Mouse (Mus musculus) left cerebral cortex, adult 8-10 months (tissue): ENCODE results near the gene Olfr776. TPM values are rescaled to one million over a fixed set of nuclear protein-coding genes. Genes with fewer than 3 reads are reported as not detected.
"Not testable (repeated sequence)": the region's sequence is repeated elsewhere in the genome, so short reads cannot be mapped to it uniquely, and the experiment has no call there.

ENCODE experiments used
- DNase-seq, 2 experiments: peaks; one replicate each; pipeline ENCODE4 v3.0.0; 2022; ENCODE audit warnings: low spot score in 2 of 2
- total RNA-seq, 4 experiments: library from RNA; stranded (reverse); gene quantifications; 2 replicates each; pipeline ENCODE4 v1.2.4; 2022

Gene Olfr776
- not detected for total RNA-seq

- DNase-seq: no peak
These were observed at the start of gene Olfr776 for GRCm38 (mm10) chr10:129258827-129259226. Olfr776 (plus strand) TSS chr10:129259127.

GRCm38 (mm10) chr10:129230737-129231136 lies 28.2 kb upstream of the Olfr776 start:
- DNase-seq: no peak

- DNase-seq: no peak
These were observed 23.0 kb upstream of the Olfr776 start, which contains the start of gene Olfr774 for GRCm38 (mm10) chr10:129235904-129236303. Olfr774 (plus strand) TSS chr10:129236204.

- DNase-seq: no peak
These were observed 10.8 kb upstream of the Olfr776 start, which contains the start of gene Olfr775 for GRCm38 (mm10) chr10:129248112-129248511. Olfr775 (plus strand) TSS chr10:129248412.

GRCm38 (mm10) chr10:129271081-129271535 lies 12.2 kb downstream of the Olfr776 start, which contains the start of gene Olfr777:
Olfr777 (minus strand) TSS chr10:129271485.
- no peak for DNase-seq

GRCm38 (mm10) chr10:129312973-129313372 lies 54.0 kb downstream of the Olfr776 start:
- DNase-seq: not testable (repeated sequence)

- DNase-seq: not testable (repeated sequence)
These were observed 54.6 kb downstream of the Olfr776 start for GRCm38 (mm10) chr10:129313521-129313920.

Other genes with a start within 250 kb of the Olfr776 start
- not detected for gene Olfr763, start 248.3 kb upstream of the Olfr776 start, total RNA-seq
- gene Olfr764-ps1, start 219.2 kb upstream of the Olfr776 start, total RNA-seq: not detected
- not detected for gene Olfr765, start 209.1 kb upstream of the Olfr776 start, total RNA-seq
- not detected for gene Olfr766-ps1, start 190.2 kb upstream of the Olfr776 start, total RNA-seq
- not detected for gene Olfr767, start 176.2 kb upstream of the Olfr776 start, total RNA-seq
- not detected for gene Olfr768, start 159.8 kb upstream of the Olfr776 start, total RNA-seq
- gene Olfr769, start 141.3 kb upstream of the Olfr776 start, total RNA-seq: not detected
- gene Olfr770, start 120.1 kb upstream of the Olfr776 start, total RNA-seq: not detected
- gene Olfr771, start 94.4 kb upstream of the Olfr776 start, total RNA-seq: not detected
- gene Olfr772, start 81.2 kb upstream of the Olfr776 start, total RNA-seq: not detected
- not detected for gene Olfr773, start 71.7 kb upstream of the Olfr776 start, total RNA-seq
- gene Olfr774, start 22.9 kb upstream of the Olfr776 start, total RNA-seq: not detected
- not detected for gene Olfr775, start 10.7 kb upstream of the Olfr776 start, total RNA-seq
- gene Olfr777, start 12.4 kb downstream of the Olfr776 start, total RNA-seq: not detected
- gene Olfr780, start 59.0 kb downstream of the Olfr776 start, total RNA-seq: not detected
- not detected for gene Olfr781, start 69.7 kb downstream of the Olfr776 start, total RNA-seq
- gene Olfr782, start 89.7 kb downstream of the Olfr776 start, total RNA-seq: not detected
- under 1 TPM; 0.12 to 0.26 (median 0.16) TPM for gene Olfr784, start 125.0 kb downstream of the Olfr776 start, total RNA-seq
- not detected for gene Olfr785, start 146.3 kb downstream of the Olfr776 start, total RNA-seq
- not detected for gene Olfr786, start 168.2 kb downstream of the Olfr776 start, total RNA-seq
- not detected for gene Olfr787, start 202.7 kb downstream of the Olfr776 start, total RNA-seq
- not detected for gene Olfr788, start 211.9 kb downstream of the Olfr776 start, total RNA-seq
- gene Olfr789, start 225.6 kb downstream of the Olfr776 start, total RNA-seq: not detected
- not detected for gene Olfr790, start 239.4 kb downstream of the Olfr776 start, total RNA-seq